Mouse (Mus musculus) T-cell, adult 2 months (primary cell): ENCODE data around the gene Stard7.
"Not testable (repeated sequence)": the region's sequence is repeated elsewhere in the genome, so short reads cannot be mapped to it uniquely, and the experiment has no call there.

Experiments used
- DNase-seq: peaks from one replicate; pipeline ENCODE4 v3.0.0; 2022; ENCODE audit warnings: low spot score

Stard7 gene

GRCm38 (mm10) chr2:127269491-127270299 lies at the start of gene Stard7:
Gene Stard7 (plus strand): TSS chr2:127270218.
- DNase-seq = peak; percentile 93

GRCm38 (mm10) chr2:127225261-127225660 lies 44.8 kb upstream of the Stard7 start:
- DNase-seq = no peak

GRCm38 (mm10) chr2:127237897-127238610 lies 32.0 kb upstream of the Stard7 start:
- DNase-seq = no peak

- DNase-seq = no peak
Measured at GRCm38 (mm10) chr2:127240065-127240464, 30.0 kb upstream of the Stard7 start.

- peak; percentile 98 for DNase-seq
Measured at GRCm38 (mm10) chr2:127247592-127248333, 22.3 kb upstream of the Stard7 start, which contains the start of the genes Ciao1 and Tmem127. Gene Ciao1 (minus strand): TSS chr2:127247816. Gene Tmem127 (plus strand): TSS chr2:127247908.

GRCm38 (mm10) chr2:127248334-127249004 lies 21.5 kb upstream of the Stard7 start:
- DNase-seq = peak; percentile 45

GRCm38 (mm10) chr2:127250291-127251008 lies 19.6 kb upstream of the Stard7 start:
- no peak for DNase-seq

GRCm38 (mm10) chr2:127251457-127251856 lies 18.6 kb upstream of the Stard7 start:
- DNase-seq = no peak

GRCm38 (mm10) chr2:127251880-127252527 lies 18.0 kb upstream of the Stard7 start:
- DNase-seq = no peak

- no peak for DNase-seq
Measured at GRCm38 (mm10) chr2:127252787-127253186, 17.2 kb upstream of the Stard7 start.

GRCm38 (mm10) chr2:127254604-127255134 lies 15.3 kb upstream of the Stard7 start:
- no peak for DNase-seq

- no peak for DNase-seq
Measured at GRCm38 (mm10) chr2:127255294-127255693, 14.7 kb upstream of the Stard7 start.

GRCm38 (mm10) chr2:127259340-127259739 lies 10.7 kb upstream of the Stard7 start:
- DNase-seq = no peak

GRCm38 (mm10) chr2:127262480-127262879 lies 7.5 kb upstream of the Stard7 start:
- no peak for DNase-seq

GRCm38 (mm10) chr2:127267854-127268253 lies 2.2 kb upstream of the Stard7 start:
- DNase-seq = no peak

GRCm38 (mm10) chr2:127270300-127271041 lies 453 bp downstream of the Stard7 start:
- peak; percentile 77 for DNase-seq

- DNase-seq = peak; percentile 6
Measured at GRCm38 (mm10) chr2:127271042-127271515, 1.1 kb downstream of the Stard7 start.

GRCm38 (mm10) chr2:127272049-127272448 lies 2.0 kb downstream of the Stard7 start:
- DNase-seq = not testable (repeated sequence)

- no peak for DNase-seq
Measured at GRCm38 (mm10) chr2:127272806-127273205, 2.8 kb downstream of the Stard7 start.
